Mouse (Mus musculus) liver, adult (tissue): ENCODE results near the gene Atf6b.
A peak's percentile ranks its signal among the peaks of the same experiment; 100 is the strongest.

Experiments
- GATA4 ChIP-seq: IDR thresholded peaks from 2 replicates; pipeline ENCODE4 v1.6.1; 2014; ENCODE audit warnings: mild to moderate bottlenecking, low read length; ENCODE audit not compliant: insufficient replicate concordance

Atf6b gene

GRCm38 (mm10) chr17:34652985-34653384, 6.0 kb downstream of the Atf6b start:
- no peak for TF ChIP-seq GATA4

- TF ChIP-seq GATA4, result no peak
Measured at GRCm38 (mm10) chr17:34653746-34654285, 6.9 kb downstream of the Atf6b start.

GRCm38 (mm10) chr17:34654392-34654791, 7.4 kb downstream of the Atf6b start:
- no peak for TF ChIP-seq GATA4

- TF ChIP-seq GATA4, result no peak; the same call in 1 of the 2 replicates
Measured at GRCm38 (mm10) chr17:34655160-34655559, 8.2 kb downstream of the Atf6b start.

GRCm38 (mm10) chr17:34655581-34655991, 8.6 kb downstream of the Atf6b start:
- TF ChIP-seq GATA4, result no peak; the same call in 1 of the 2 replicates

GRCm38 (mm10) chr17:34656666-34657065, 9.7 kb downstream of the Atf6b start:
- no peak for TF ChIP-seq GATA4

- no peak for TF ChIP-seq GATA4
Measured at GRCm38 (mm10) chr17:34657271-34657670, 10.3 kb downstream of the Atf6b start.

GRCm38 (mm10) chr17:34658145-34658544, 11.2 kb downstream of the Atf6b start:
- TF ChIP-seq GATA4, result no peak

GRCm38 (mm10) chr17:34658591-34658990, 11.6 kb downstream of the Atf6b start:
- no peak for TF ChIP-seq GATA4

GRCm38 (mm10) chr17:34659181-34659896, 12.4 kb downstream of the Atf6b start:
- peak; percentile 36; the same call in 1 of the 2 replicates for TF ChIP-seq GATA4

- TF ChIP-seq GATA4, result no peak
Measured at GRCm38 (mm10) chr17:34659897-34660214, 12.9 kb downstream of the Atf6b start.

GRCm38 (mm10) chr17:34660259-34660820, 13.4 kb downstream of the Atf6b start:
- no peak; the same call in 1 of the 2 replicates for TF ChIP-seq GATA4

- TF ChIP-seq GATA4, result peak; percentile 75; the same call in 1 of the 2 replicates
Measured at GRCm38 (mm10) chr17:34661121-34661591, 14.2 kb downstream of the Atf6b start.

GRCm38 (mm10) chr17:34662468-34662867, 15.5 kb downstream of the Atf6b start:
- no peak for TF ChIP-seq GATA4

GRCm38 (mm10) chr17:34662978-34663377, 16.0 kb downstream of the Atf6b start:
- TF ChIP-seq GATA4, result no peak

- no peak for TF ChIP-seq GATA4
Measured at GRCm38 (mm10) chr17:34663558-34663957, 16.6 kb downstream of the Atf6b start.
